Mouse (Mus musculus): ENCODE data around the gene Cntnap2. TPM values are rescaled to one million over a fixed set of nuclear protein-coding genes. Genes with fewer than 3 reads are reported as not detected.
"Not testable (repeated sequence)": the region's sequence is repeated elsewhere in the genome, so short reads cannot be mapped to it uniquely, and the experiment has no call there.

The Cntnap2 gene
- total and polyA plus RNA-seq, 3 experiments, result 0.05 TPM; not detected in 2

DNA sequence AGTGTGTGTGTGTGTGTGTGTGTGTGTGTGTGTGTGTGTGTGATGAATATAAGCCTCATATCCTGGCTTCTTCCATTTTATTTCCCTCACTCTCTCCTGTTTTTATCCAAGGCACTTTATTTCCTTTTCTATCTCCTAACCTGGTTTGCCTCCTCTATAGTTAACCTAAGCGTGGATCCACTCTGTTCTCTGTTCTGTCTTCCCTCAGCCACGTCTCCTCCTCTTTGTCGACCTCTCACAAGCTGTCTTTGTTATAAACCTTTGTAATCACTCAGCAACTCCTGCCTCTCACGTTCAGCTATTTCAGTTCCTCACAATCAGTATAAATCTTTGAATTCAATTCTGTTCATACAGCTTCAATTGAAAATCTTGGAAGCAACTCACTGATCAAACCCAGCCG lies 1369.1 kb downstream of the Cntnap2 start:
- H3K36me3 ChIP-seq (replicated peaks), result no peaks in the 10 kb centered on the region
- no peaks in the 10 kb centered on the region for H3K9me3 ChIP-seq (replicated peaks)
- H3K4me1 ChIP-seq (ENCODE audit: insufficient read depth, low read depth, low read length), result no peaks in the 10 kb centered on the region
- DNase-seq (ENCODE audit: low spot score) (no peak), ATAC-seq (ENCODE audit: extremely low read depth, insufficient number of reproducible peaks, low FRiP score, poor library complexity, severe bottlenecking) (no peak)
- no peak for TF ChIP-seq POLR2AphosphoS5 (IDR thresholded peaks at IDR 0.05; ENCODE audit: insufficient replicate concordance, low read depth, low read length)
- no peak for TF ChIP-seq GATA2 (IDR thresholded peaks at IDR 0.05; ENCODE audit: borderline replicate concordance, low read depth, low read length)
- TF ChIP-seq GATA1 (IDR thresholded peaks at IDR 0.05; ENCODE audit: borderline replicate concordance, low read length), result no peak
- TF ChIP-seq TAL1 (conservative IDR thresholded peaks at IDR 0.05; ENCODE audit: low read depth, low read length), result no peak
- no peak for TF ChIP-seq CTCF (IDR thresholded peaks at IDR 0.05; ENCODE audit: low read depth, low read length)
- no peak overlapping the region for H3K4me3 ChIP-seq (ENCODE audit: low read depth, low read length)
- no peaks in the 10 kb centered on the region for H3K27me3 ChIP-seq (ENCODE audit: insufficient read depth, low read length)

DNA sequence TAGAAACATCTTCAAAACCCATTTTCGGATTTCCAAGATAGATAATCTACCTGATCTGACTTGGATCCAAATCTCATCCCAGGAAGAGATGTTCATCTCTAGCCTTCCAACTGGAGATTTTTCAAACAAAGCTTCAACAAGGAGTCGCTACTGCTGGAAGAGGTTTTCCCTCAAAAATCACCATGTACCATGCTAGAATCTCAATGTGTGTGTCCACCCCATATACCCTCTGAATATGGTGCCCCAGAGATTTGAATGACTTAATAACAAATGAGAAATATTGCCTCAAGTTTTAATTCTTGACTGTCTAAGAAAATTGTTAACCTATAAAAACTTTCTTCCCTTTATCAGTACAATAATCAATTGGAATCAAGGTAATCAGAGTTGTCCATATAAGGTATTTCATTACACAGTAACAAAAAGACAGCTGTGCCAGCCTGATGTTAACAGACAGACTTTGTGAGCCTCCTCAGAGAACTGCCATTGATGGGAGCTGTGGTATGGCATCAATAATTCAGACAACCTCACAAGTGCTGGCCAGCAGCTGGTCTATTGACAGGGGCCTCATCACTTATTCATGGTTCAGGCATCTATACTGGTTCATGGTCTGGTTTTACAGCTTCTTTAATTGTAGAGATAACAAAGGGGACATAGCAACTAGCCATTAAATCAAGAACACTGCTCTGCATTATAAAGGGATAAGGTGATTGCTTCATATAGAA lies 1391.9 kb downstream of the Cntnap2 start:
- Histone ChIP-seq H3K4me1 (ENCODE audit: insufficient read depth, low read depth, low read length) (no peaks in the 10 kb centered on the region), H3K4me3 (ENCODE audit: low read depth, low read length) (no peak overlapping the region), H3K9me3 (replicated peaks) (no peaks in the 10 kb centered on the region), H3K27me3 (ENCODE audit: insufficient read depth, low read length) (no peaks in the 10 kb centered on the region), H3K36me3 (replicated peaks) (no peaks in the 10 kb centered on the region)
- DNase-seq (ENCODE audit: low spot score) (no peak), ATAC-seq (ENCODE audit: extremely low read depth, insufficient number of reproducible peaks, low FRiP score, poor library complexity, severe bottlenecking) (no peak)
- no peak for TF ChIP-seq TAL1 (conservative IDR thresholded peaks at IDR 0.05; ENCODE audit: low read depth, low read length)
- TF ChIP-seq POLR2AphosphoS5 (IDR thresholded peaks at IDR 0.05; ENCODE audit: insufficient replicate concordance, low read depth, low read length), result no peak

DNA sequence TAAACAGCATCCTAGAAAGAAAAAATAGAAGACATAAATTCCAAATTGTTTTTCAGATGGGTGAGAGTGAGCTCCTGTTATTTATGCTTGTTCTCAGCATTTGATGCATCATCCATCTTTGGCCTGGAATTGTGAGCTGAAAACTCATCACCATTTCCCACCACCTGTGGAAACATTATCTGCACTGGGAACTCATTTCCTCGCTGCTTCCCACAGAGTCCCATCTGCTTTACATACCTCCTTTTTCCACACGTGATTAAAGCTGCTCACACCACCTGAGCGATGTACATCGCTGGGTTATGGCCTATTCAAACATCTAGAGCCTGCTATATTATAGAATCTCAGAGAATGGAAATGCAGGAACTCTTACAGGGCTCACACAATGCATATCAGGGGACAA lies 1413.5 kb downstream of the Cntnap2 start:
- ATAC-seq (ENCODE audit: extremely low read depth, insufficient number of reproducible peaks, low FRiP score, poor library complexity, severe bottlenecking) (no peak), DNase-seq (ENCODE audit: low spot score) (no peak)
- H3K4me1 ChIP-seq (ENCODE audit: insufficient read depth, low read depth, low read length), result no peaks in the 10 kb centered on the region
- H3K36me3 ChIP-seq (replicated peaks), result no peaks in the 10 kb centered on the region
- TF ChIP-seq GATA2 (IDR thresholded peaks at IDR 0.05; ENCODE audit: borderline replicate concordance, low read depth, low read length), result no peak
- no peak for TF ChIP-seq GATA1 (IDR thresholded peaks at IDR 0.05; ENCODE audit: borderline replicate concordance, low read length)
- TF ChIP-seq CTCF (IDR thresholded peaks at IDR 0.05; ENCODE audit: low read depth, low read length), result no peak
- TF ChIP-seq TAL1 (conservative IDR thresholded peaks at IDR 0.05; ENCODE audit: low read depth, low read length), result no peak
- TF ChIP-seq POLR2AphosphoS5 (IDR thresholded peaks at IDR 0.05; ENCODE audit: insufficient replicate concordance, low read depth, low read length), result no peak
- H3K27me3 ChIP-seq (ENCODE audit: insufficient read depth, low read length), result no peaks in the 10 kb centered on the region
- no peak overlapping the region for H3K4me3 ChIP-seq (ENCODE audit: low read depth, low read length)
- no peaks in the 10 kb centered on the region for H3K9me3 ChIP-seq (replicated peaks)

DNA sequence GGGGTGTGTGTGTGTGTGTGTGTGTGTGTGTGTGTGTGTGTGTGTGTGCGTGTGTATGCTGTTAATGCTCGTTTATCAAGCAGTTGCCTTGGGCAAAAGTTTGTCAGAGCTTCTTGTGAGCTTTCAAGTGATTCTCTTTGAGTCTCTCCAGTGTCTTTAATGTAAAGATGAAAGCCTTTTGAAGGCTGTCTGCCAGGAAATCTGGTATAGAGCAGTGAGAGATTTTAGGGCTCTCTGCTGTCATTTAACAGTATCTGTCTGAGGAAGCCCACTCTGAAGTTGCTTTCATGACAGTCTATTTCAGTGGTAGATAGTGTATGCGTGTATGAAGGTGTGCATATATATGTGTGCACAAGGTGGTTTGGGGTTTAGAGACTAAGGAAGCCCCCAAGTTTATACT lies 1425.2 kb downstream of the Cntnap2 start:
- DNase-seq (ENCODE audit: low spot score) (no peak), ATAC-seq (ENCODE audit: extremely low read depth, insufficient number of reproducible peaks, low FRiP score, poor library complexity, severe bottlenecking) (no peak)
- TF ChIP-seq CTCF (IDR thresholded peaks at IDR 0.05; ENCODE audit: low read depth, low read length), result no peak
- TF ChIP-seq GATA1 (IDR thresholded peaks at IDR 0.05; ENCODE audit: borderline replicate concordance, low read length), result no peak
- H3K27me3 ChIP-seq (ENCODE audit: insufficient read depth, low read length), result no peaks in the 10 kb centered on the region
- no peaks in the 10 kb centered on the region for H3K4me1 ChIP-seq (ENCODE audit: insufficient read depth, low read depth, low read length)
- H3K9me3 ChIP-seq (replicated peaks), result no peaks in the 10 kb centered on the region
- no peaks in the 10 kb centered on the region for H3K36me3 ChIP-seq (replicated peaks)
- H3K4me3 ChIP-seq (ENCODE audit: low read depth, low read length), result no peak overlapping the region

DNA sequence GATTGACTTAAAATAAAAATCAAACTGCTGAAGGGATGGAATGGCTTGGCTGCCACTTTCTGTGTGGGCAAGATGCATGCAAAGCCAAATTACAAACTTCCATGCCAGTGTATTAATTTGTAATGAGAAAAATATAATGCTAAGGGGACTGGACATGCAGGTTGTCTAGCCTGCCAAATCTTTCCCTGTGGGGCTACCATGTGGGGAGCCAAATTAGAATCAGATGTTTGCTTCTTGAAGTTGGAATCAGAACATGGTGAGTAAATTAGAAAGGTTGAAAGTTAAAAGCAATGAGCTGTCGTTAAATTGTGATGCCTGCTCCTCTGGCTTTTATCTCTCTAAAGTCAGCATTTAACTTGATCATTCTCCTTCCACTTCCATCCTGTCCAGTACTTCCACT lies 1443.6 kb downstream of the Cntnap2 start:
- Histone ChIP-seq H3K4me1 (ENCODE audit: insufficient read depth, low read depth, low read length) (no peaks in the 10 kb centered on the region), H3K9me3 (replicated peaks) (no peaks in the 10 kb centered on the region), H3K27me3 (ENCODE audit: insufficient read depth, low read length) (no peaks in the 10 kb centered on the region), H3K36me3 (replicated peaks) (no peaks in the 10 kb centered on the region), H3K4me3 (ENCODE audit: low read depth, low read length) (no peak overlapping the region)
- ATAC-seq (ENCODE audit: extremely low read depth, insufficient number of reproducible peaks, low FRiP score, poor library complexity, severe bottlenecking) (no peak), DNase-seq (ENCODE audit: low spot score) (no peak)
- TF ChIP-seq GATA2 (IDR thresholded peaks at IDR 0.05; ENCODE audit: borderline replicate concordance, low read depth, low read length), result no peak
- TF ChIP-seq GATA1 (IDR thresholded peaks at IDR 0.05; ENCODE audit: borderline replicate concordance, low read length), result no peak
- no peak for TF ChIP-seq POLR2AphosphoS5 (IDR thresholded peaks at IDR 0.05; ENCODE audit: insufficient replicate concordance, low read depth, low read length)
- TF ChIP-seq TAL1 (conservative IDR thresholded peaks at IDR 0.05; ENCODE audit: low read depth, low read length), result no peak
- no peak for TF ChIP-seq CTCF (IDR thresholded peaks at IDR 0.05; ENCODE audit: low read depth, low read length)

DNA sequence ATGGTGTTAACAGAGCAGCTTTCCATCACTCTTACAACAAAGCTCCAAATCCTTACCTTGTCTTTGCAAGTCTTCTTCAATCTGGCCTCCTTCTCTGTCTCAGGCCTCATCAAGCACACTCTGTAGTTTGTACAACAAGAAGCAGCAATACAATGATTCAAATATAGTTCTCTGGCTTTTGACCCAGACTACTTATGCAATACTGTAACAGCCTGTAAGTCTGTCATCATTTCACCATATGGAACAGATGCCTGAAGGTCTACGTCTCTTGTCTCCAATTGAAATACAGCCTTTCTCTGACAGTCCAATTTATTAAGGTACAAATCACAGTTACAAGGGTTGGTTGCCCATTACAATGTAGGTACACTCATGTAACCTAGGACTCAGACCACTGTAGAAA lies 1453.7 kb downstream of the Cntnap2 start:
- Histone ChIP-seq H3K9me3 (replicated peaks) (no peaks in the 10 kb centered on the region), H3K4me1 (ENCODE audit: insufficient read depth, low read depth, low read length) (no peaks in the 10 kb centered on the region), H3K27me3 (ENCODE audit: insufficient read depth, low read length) (no peaks in the 10 kb centered on the region), H3K36me3 (replicated peaks) (no peaks in the 10 kb centered on the region), H3K4me3 (ENCODE audit: low read depth, low read length) (no peak overlapping the region)
- no peak for ATAC-seq (ENCODE audit: extremely low read depth, insufficient number of reproducible peaks, low FRiP score, poor library complexity, severe bottlenecking)
- TF ChIP-seq GATA2 (IDR thresholded peaks at IDR 0.05; ENCODE audit: borderline replicate concordance, low read depth, low read length) (no peak), GATA1 (IDR thresholded peaks at IDR 0.05; ENCODE audit: borderline replicate concordance, low read length) (no peak), TAL1 (conservative IDR thresholded peaks at IDR 0.05; ENCODE audit: low read depth, low read length) (no peak), POLR2AphosphoS5 (IDR thresholded peaks at IDR 0.05; ENCODE audit: insufficient replicate concordance, low read depth, low read length) (no peak), CTCF (IDR thresholded peaks at IDR 0.05; ENCODE audit: low read depth, low read length) (no peak)
- no peak for DNase-seq (ENCODE audit: low spot score)

DNA sequence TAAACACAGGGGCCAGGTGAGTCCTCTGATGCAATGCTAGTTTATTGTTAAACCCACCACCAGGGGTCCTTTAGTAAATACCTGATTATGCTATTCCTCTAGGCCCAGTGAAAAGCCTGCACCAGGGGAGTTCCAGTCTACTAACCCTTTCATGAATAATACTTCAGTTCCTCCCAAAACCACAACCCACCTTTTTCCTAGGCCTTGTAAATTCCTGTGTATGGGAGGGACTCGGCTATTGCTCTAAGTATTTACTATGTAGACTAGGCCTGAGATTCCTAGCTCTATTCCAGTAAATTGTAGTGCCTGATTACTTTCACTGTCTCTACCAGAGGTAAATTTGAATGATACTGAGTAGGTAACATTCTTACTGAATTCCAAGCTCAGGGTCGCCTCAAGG lies 1478.4 kb downstream of the Cntnap2 start:
- not testable (repeated sequence) for H3K27me3 ChIP-seq (ENCODE audit: insufficient read depth, low read length); DNase-seq (ENCODE audit: low spot score); H3K4me1 ChIP-seq (ENCODE audit: insufficient read depth, low read depth, low read length)

More for the DNA sequence above, 1478.4 kb downstream of the Cntnap2 start:
- ATAC-seq (ENCODE audit: extremely low read depth, insufficient number of reproducible peaks, low FRiP score, poor library complexity, severe bottlenecking); H3K4me3 ChIP-seq (ENCODE audit: low read depth, low read length); H3K9me3 ChIP-seq (replicated peaks); H3K36me3 ChIP-seq (replicated peaks): not testable (repeated sequence)

Data from G1E (cell line).